Mouse (Mus musculus): Measurements from ENCODE around the gene Celsr1.
"Not testable (repeated sequence)": the region's sequence is repeated elsewhere in the genome, so short reads cannot be mapped to it uniquely, and the experiment has no call there.

The Celsr1 gene

GRCm38 (mm10) chr15:86064191-86064849 lies 30.7 kb upstream of the Celsr1 start:
- no peak for DNase-seq (ENCODE audit: low spot score)

GRCm38 (mm10) chr15:86061848-86062481 lies 28.4 kb upstream of the Celsr1 start:
- DNase-seq (ENCODE audit: low spot score), result no peak

DNA sequence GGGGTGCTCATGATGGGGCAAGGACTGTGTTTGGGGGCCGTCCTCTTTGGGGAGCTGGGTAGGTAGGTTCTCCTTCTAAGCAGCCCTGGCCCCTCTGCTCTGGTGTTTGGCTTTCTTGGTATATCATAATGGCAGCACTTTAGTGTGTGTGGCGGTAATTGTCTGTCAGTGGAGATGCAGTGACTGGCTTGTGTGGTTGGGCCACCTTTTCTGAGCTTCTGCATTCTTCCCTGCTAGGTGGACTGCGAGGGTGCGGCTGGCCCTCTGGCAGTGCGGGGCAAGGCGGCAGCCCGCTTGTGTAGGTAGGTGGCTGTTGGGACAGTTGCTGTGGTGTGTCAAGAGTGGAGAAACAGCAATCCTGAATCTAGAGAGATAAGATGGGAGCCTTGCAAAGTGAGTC lies 27.6 kb upstream of the Celsr1 start:
- no peak for DNase-seq (ENCODE audit: low spot score)

GRCm38 (mm10) chr15:86060581-86060980 lies 27.0 kb upstream of the Celsr1 start:
- DNase-seq (ENCODE audit: low spot score), result no peak

DNA sequence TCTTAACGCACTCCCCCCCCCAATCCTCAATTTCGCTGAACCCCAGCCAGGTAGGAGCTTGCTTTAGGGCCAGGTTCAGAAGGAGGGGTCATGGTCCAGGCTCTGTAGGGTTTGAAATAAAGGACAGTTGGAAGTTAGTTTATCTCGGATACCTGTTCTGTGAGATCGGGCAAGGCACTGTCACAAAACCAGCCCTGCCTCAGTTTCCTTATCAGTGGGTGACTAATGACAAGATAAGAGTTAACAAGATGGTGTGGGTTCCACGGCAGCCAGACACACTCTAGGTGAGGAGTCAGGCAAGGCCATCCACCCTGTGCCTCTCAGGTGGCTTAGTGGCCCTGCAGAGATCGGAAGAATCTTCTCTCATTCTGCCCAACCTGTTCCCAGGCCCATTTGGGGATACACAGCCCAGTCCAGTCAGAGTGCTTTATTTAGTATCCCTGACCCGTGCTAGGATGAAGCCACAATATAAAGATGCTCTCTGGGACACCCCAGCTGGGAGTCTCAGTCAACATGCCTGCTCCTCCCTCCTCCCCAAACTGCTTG lies 26.3 kb upstream of the Celsr1 start:
- DNase-seq (ENCODE audit: low spot score), result no peak

DNA sequence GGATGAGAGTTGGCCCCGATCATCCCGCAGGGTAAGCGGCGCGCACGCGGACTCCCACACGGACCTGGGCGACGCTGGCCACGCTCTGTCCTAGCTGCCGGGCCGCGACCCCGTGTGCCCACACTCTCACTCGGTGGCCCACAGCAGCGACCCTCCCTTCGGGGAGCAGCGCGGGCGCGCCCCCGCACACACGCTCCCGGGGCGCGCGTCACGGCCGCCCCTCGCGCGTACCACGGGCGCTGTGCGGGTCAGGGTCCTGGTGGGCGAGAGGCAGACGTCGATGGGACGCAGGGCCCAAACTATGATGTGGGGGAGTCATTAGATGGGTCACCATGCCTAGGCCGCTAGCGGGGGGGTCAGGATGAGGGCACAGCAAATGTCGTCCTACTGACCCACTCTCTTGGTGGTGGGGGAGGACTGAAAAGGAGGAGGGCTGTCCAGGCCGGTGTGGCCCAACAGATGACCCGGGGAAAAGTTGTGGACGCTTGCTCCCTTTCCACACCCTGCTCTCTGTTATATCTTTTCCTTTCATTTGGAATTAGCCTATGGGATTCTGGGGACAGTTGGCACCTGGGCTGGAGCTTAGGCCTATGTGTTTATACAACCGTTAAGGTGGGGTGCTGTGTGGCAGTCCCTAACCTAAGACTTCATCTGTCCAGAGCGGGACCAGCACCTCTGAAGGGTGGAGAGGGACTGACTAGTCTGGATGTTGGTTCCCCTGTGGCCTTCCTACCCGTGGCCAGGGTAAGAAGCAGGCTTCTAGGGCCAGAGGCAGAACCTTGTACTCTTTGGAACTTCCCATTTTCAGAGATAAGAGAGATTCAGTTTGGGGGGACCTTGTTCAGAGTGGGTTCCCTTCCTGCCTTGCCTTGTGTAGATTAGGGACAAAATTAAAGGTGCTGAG lies 25.6 kb upstream of the Celsr1 start:
- peak; percentile 63 for DNase-seq (ENCODE audit: low spot score)

GRCm38 (mm10) chr15:86058394-86058915 lies 24.9 kb upstream of the Celsr1 start:
- peak; percentile 94 for DNase-seq (ENCODE audit: low spot score)

DNA sequence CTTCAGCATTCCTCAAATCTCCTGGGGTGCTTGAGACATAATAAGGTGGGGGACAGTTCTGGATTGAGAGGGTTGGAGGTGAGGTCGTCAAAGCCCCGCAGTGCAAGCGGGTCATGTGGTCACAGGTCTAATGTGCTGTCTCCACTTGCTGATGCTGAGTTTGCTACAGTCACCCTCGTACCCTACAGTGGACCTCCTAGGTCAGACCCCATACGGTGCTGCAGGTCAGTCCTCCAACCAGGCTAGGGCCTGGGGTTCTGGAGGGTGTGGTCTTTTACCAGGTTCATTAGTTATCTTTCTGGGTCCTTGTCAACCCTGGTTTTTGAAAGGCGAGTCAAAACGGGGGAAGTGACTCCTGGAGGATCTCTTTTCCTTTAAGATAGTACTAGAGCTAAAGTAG lies 24.3 kb upstream of the Celsr1 start:
- no peak for DNase-seq (ENCODE audit: low spot score)

DNA sequence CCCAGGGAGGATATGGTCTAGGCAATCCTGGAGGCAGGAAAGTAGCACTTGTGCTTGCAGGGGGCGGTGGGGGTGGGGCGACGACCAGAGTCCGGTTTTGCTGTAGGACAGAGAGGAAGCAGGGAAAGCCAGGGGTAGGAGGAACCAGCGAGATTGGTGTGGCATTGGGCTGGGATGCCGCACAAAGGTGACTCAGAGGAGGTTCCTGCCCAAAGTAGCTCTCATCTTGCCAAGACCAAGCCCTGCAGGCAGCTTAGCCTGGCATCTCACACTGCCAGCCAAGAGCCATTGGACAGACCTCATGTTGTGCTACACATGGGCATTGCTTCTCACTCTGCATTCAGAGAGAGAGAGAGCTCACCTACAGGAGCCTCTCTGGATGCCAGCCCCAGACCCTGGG lies 23.8 kb upstream of the Celsr1 start, which contains the start of gene Gramd4:
Gene Gramd4, plus strand, starts transcription at position 283 of the 400 bp plus-strand sequence.
- no peak for DNase-seq (ENCODE audit: low spot score)

GRCm38 (mm10) chr15:86056221-86056760 lies 22.7 kb upstream of the Celsr1 start:
- no peak for DNase-seq (ENCODE audit: low spot score)

- not testable (repeated sequence) for DNase-seq (ENCODE audit: low spot score)
Measured at GRCm38 (mm10) chr15:86054861-86055260, 21.3 kb upstream of the Celsr1 start.

DNA sequence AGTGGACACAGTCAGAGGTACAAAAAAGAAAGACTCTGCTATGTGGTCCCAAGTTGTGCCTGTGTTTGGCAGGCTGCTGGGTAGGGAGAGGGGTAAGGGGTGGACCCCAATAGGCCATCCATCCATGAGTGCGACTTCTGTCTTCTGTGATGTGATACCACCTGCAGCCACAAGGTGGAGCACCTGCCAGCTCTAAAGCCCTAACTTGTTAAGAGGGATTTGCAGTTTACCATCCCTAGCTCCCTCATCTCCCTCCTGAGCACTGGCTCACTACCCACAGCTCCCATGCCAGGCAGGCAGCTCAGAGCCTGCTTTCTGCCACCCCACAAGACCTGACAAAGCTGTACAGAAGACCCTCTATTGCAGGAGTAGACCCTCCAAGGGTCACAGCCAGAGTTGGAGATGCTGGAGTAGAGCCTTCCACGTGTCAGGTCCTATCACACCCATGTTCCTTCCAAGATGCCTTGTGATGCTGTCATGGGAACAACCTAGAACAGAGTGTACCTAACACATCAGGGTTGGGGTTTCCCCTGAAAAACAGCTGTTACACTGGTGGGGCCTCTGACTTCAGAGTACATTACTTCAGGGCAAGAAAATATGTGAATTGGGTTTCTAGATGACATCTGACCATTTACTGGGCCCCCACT lies 20.4 kb upstream of the Celsr1 start:
- peak; percentile 90 for DNase-seq (ENCODE audit: low spot score)

- DNase-seq (ENCODE audit: low spot score), result no peak
Measured at GRCm38 (mm10) chr15:86051878-86052478, 18.4 kb upstream of the Celsr1 start.

- DNase-seq (ENCODE audit: low spot score), result no peak
Measured at GRCm38 (mm10) chr15:86051152-86051551, 17.6 kb upstream of the Celsr1 start.

- no peak for DNase-seq (ENCODE audit: low spot score)
Measured at GRCm38 (mm10) chr15:86050170-86050743, 16.7 kb upstream of the Celsr1 start.

DNA sequence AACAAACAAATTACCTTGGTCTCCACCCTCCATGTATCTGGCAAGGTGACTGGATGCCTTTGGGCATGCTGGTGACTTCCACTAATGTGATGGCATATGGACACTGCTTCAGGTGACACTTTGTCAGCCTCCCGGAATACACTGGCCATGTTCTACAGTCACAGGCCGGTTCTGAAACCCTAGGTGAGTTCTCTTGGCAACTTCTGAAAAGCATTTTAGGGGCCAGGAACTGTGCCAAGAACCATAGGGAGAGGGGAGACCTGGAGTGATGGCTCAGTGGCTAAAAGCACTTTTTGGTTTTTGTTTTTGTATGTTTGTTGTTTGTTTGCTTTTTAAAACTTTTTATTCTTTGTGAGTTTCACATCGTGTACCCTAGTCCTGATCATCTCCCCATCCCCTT lies 15.9 kb upstream of the Celsr1 start:
- no peak for DNase-seq (ENCODE audit: low spot score)

GRCm38 (mm10) chr15:86042364-86042763 lies 8.8 kb upstream of the Celsr1 start:
- no peak for DNase-seq (ENCODE audit: low spot score)

DNA sequence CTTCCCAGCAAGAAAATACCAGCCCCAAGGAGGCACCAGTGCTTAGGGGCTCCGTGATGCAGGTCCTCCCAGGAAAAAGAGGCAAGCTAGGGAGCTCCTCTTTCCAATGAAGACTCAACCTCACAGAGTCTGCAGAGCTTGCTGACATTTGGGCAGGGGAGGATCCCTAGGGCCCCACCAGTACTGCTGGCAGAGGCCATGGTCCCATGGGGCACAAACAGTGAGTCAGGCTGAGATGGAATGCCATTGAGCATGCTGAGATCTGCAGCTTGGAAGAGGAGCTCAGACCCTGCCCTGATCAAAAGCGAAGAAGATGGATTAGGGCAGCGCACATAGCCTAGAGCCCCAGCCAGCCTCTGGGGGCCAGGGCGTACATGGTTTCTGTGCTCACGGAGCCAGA lies 7.8 kb upstream of the Celsr1 start:
- DNase-seq (ENCODE audit: low spot score), result no peak

DNA sequence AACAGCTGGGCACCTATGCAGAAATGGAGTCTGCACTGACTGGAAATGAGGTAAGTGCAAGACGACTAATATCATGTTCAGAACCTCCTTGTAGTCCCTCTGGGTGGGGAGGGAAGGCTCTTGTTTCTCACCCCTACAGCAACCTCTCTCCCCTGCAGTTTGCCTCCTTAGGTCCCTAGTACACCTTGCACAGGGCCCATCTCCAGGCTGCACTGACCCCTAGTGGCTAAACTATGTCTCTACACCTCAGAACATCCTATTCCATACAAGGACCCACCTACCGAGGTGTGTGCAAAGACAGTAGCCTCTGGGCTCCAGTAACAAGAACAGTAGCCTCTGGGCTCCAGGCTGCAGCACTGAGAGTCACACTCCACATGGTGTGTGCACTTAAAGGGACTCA lies 5.2 kb upstream of the Celsr1 start:
- DNase-seq (ENCODE audit: low spot score), result peak; percentile 78

GRCm38 (mm10) chr15:86035913-86036312 lies 2.3 kb upstream of the Celsr1 start:
- no peak for DNase-seq (ENCODE audit: low spot score)
